In genomic region chr8:117318911-117319826, GRCm38 (mm10) we compare ENCODE assay signal across 19 mouse cellular contexts.
DNase-seq lines count a peak whose midpoint lies in the region; ATAC-seq and TF ChIP-seq lines count a peak whose summit lies in the region.
"Had no signal": no experiment of that assay in that cellular context is flagged by ENCODE, and none has a peak within 500 bp of the region (broad histone marks: within the 10 kb centered on the region; RNA-seq: fewer than 3 reads in every experiment).

No protein-coding gene starts in this region.

- intact Hi-C loops in left cerebral cortex, postnatal 36 days (cut with DNase I): no loop called here

- H3K36me3 ChIP-seq in forebrain, postnatal 0 days (ENCODE audit: insufficient read depth): no peaks in the 10 kb centered on the region
- no peaks in the 10 kb centered on the region for H3K36me3 ChIP-seq in forebrain, embryonic 13.5 days (ENCODE audit: poor library complexity, severe bottlenecking)
- no peaks in the 10 kb centered on the region for H3K36me3 ChIP-seq in kidney, adult 2 months (ENCODE audit: control insufficient read depth, insufficient read depth, low read length)
- no peaks in the 10 kb centered on the region for H3K36me3 ChIP-seq in spleen, adult 2 months (ENCODE audit: control insufficient read depth, insufficient read depth, low read length)

- H3K4me3 ChIP-seq in forebrain, postnatal 0 days (ENCODE audit: low read depth, low read length): no peak overlapping the region
- H3K4me3 ChIP-seq in forebrain, embryonic 13.5 days: no peak overlapping the region
- H3K4me3 ChIP-seq in kidney, adult 2 months (ENCODE audit: insufficient read depth, low read depth, low read length): no peak overlapping the region
- no peak overlapping the region for H3K4me3 ChIP-seq in spleen, adult 2 months (ENCODE audit: extremely low read depth, insufficient read depth, insufficient read length)
- H3K4me3 ChIP-seq: forebrain, embryonic 10.5 days; gastrocnemius, adult 2 months; heart, embryonic 12.5 days; left cerebral cortex, adult 2 months; liver, embryonic 12.5 days; myocyte had no signal

- H3K9me3 ChIP-seq in forebrain, postnatal 0 days (ENCODE audit: low read length): no peaks in the 10 kb centered on the region
- no peaks in the 10 kb centered on the region for H3K9me3 ChIP-seq in forebrain, embryonic 13.5 days (replicated peaks)
- H3K9me3 ChIP-seq: forebrain, embryonic 10.5 days; heart, embryonic 12.5 days; liver, embryonic 12.5 days had no signal

- WGBS in forebrain, postnatal 0 days: 79% methylated on average over 26 of the region's 26 CpGs
- 92% methylated on average over 26 of the region's 26 CpGs for WGBS in forebrain, embryonic 13.5 days
- 38% methylated on average over 26 of the region's 26 CpGs for WGBS in kidney, adult 2 months
- 83% methylated on average over 26 of the region's 26 CpGs for WGBS in spleen, adult 2 months

- no peak for ATAC-seq in forebrain, postnatal 0 days
- no peak for ATAC-seq in forebrain, embryonic 13.5 days
- ATAC-seq: liver, embryonic 12.5 days had no signal

- H3K9ac ChIP-seq in forebrain, postnatal 0 days: no peak overlapping the region
- H3K9ac ChIP-seq in forebrain, embryonic 13.5 days: no peak overlapping the region
- H3K9ac ChIP-seq: heart, embryonic 12.5 days; liver, embryonic 12.5 days; lung, embryonic 14.5 days had no signal

- H3K4me1 ChIP-seq in forebrain, postnatal 0 days (ENCODE audit: insufficient read depth): peaks cover 23% of the 10 kb centered on the region
- peaks cover 77% of the 10 kb centered on the region for H3K4me1 ChIP-seq in forebrain, embryonic 13.5 days
- H3K4me1 ChIP-seq in kidney, adult 2 months (ENCODE audit: control insufficient read depth, insufficient read depth, low read length): peaks cover 76% of the 10 kb centered on the region
- H3K4me1 ChIP-seq in spleen, adult 2 months (ENCODE audit: control insufficient read depth, insufficient read depth, insufficient read length): peaks cover 3% of the 10 kb centered on the region; the same call in 1 of the 2 replicates

- no peaks in the 10 kb centered on the region for H3K27me3 ChIP-seq in forebrain, postnatal 0 days (ENCODE audit: insufficient read depth, low read length)
- H3K27me3 ChIP-seq in forebrain, embryonic 13.5 days: no peaks in the 10 kb centered on the region
- no peaks in the 10 kb centered on the region for H3K27me3 ChIP-seq in kidney, adult 2 months (replicated peaks; ENCODE audit: control insufficient read depth, insufficient read depth, low read length)
- no peaks in the 10 kb centered on the region for H3K27me3 ChIP-seq in spleen, adult 2 months (ENCODE audit: control insufficient read depth, insufficient read depth, low read length)
- H3K27me3 ChIP-seq: heart, embryonic 12.5 days; liver, embryonic 12.5 days had no signal

- H3K4me2 ChIP-seq in forebrain, postnatal 0 days (ENCODE audit: low read depth): no peak overlapping the region
- no peak overlapping the region for H3K4me2 ChIP-seq in forebrain, embryonic 13.5 days
- H3K4me2 ChIP-seq: heart, embryonic 12.5 days; liver, embryonic 12.5 days; lung, embryonic 14.5 days had no signal

- DNase-seq in forebrain, postnatal 0 days: no peak
- peak; percentile 82 for DNase-seq in kidney, adult 2 months
- DNase-seq in kidney, postnatal 4 days: no peak
- DNase-seq in spleen, adult 2 months (ENCODE audit: low read depth in 1 of 2, low spot score in 2 of 2): no peak
- DNase-seq in spleen, adult 12 weeks (ENCODE audit: low spot score): no peak
- DNase-seq in left cerebral cortex, postnatal 36 days (ENCODE audit: low spot score in 2 of 2): no peak
- DNase-seq: cerebellum, adult 8-10 months; gastrocnemius, adult 2 months; kidney, adult 11 months; kidney, postnatal 14 days; lung, embryonic 14.5 days; midbrain, embryonic 14.5 days; thymus, postnatal 25 days had no signal

- H3K27ac ChIP-seq in forebrain, postnatal 0 days (ENCODE audit: low read depth, low read length): 0 out of 2 replicates have a peak overlapping the region, but pooled peaks have one; percentile 4
- no peak overlapping the region; the same call in 1 of the 2 replicates for H3K27ac ChIP-seq in forebrain, embryonic 13.5 days
- H3K27ac ChIP-seq in kidney, adult 2 months (ENCODE audit: insufficient read depth, low read depth, low read length): peak overlapping the region; percentile 8; the same call in 1 of the 2 replicates
- H3K27ac ChIP-seq in spleen, adult 2 months (ENCODE audit: insufficient read depth, low read length): peak overlapping the region; percentile 12; the same call in 1 of the 2 replicates
- H3K27ac ChIP-seq: forebrain, embryonic 10.5 days; gastrocnemius, adult 2 months; left cerebral cortex, adult 2 months; liver, embryonic 12.5 days had no signal

- TF ChIP-seq CTCF in forebrain, postnatal 0 days (IDR thresholded peaks at IDR 0.05; ENCODE audit: low read depth): no peak
- no peak for TF ChIP-seq CTCF in kidney, adult 2 months (conservative IDR thresholded peaks at IDR 0.05; ENCODE audit: insufficient read depth, insufficient read length, low read depth, low read length)
- no peak for TF ChIP-seq CTCF in spleen, adult 2 months (IDR thresholded peaks at IDR 0.05; ENCODE audit: extremely low read depth, insufficient read depth, insufficient read length, insufficient replicate concordance)

- no peak for TF ChIP-seq POLR2A in kidney, adult 2 months (IDR thresholded peaks at IDR 0.05; ENCODE audit: low read depth, low read length)
- no peak for TF ChIP-seq POLR2A in spleen, adult 2 months (IDR thresholded peaks at IDR 0.05; ENCODE audit: low read depth, low read length)
